Mouse (Mus musculus): ENCODE measurements around the gene Msantd3.

GRCm38 (mm10) chr4:48538581-48538980 lies 1.2 kb upstream of the Msantd3 start:
- TF ChIP-seq MAFK (IDR thresholded peaks at IDR 0.05; ENCODE audit: insufficient read depth, low read depth, low read length) (no peak), ZC3H11A (IDR thresholded peaks at IDR 0.05; ENCODE audit: borderline replicate concordance, low read depth, low read length) (no peak), CHD2 (IDR thresholded peaks at IDR 0.05; ENCODE audit: low read depth, low read length) (no peak)
